Mouse (Mus musculus) brown adipose tissue, adult 24 weeks (tissue): Measurements from ENCODE around the gene Ikzf3. TPM values are rescaled to one million over a fixed set of nuclear protein-coding genes. Genes with fewer than 3 reads are reported as not detected.

Experiments
- H3K27ac ChIP-seq: fragments of 200-500 bp; replicated peaks from 2 replicates; pipeline ENCODE4 v1.5.1; 2012; ENCODE audit warnings: low read depth, mild to moderate bottlenecking, low read length
- H3K4me1 ChIP-seq: fragments of 200-500 bp; 2 replicates; pipeline ENCODE4 v1.6.1; 2012; ENCODE audit warnings: low read length, mixed read lengths; ENCODE audit not compliant: control insufficient read depth, insufficient read depth, insufficient read length
- H3K4me3 ChIP-seq: fragments of 200-500 bp; 2 replicates; pipeline ENCODE4 v1.5.1; 2012; ENCODE audit warnings: low read depth, mild to moderate bottlenecking, low read length, moderate library complexity; ENCODE audit not compliant: insufficient read depth
- polyA plus RNA-seq: library from polyadenylated mRNA; stranded (reverse); fragments of >200 nt; gene quantifications from 2 replicates; pipeline ENCODE4 v1.2.4, GENCODE M21; 2012; ENCODE audit not compliant: missing spikeins, insufficient read depth, insufficient read length

Gene Ikzf3
- polyA plus RNA-seq, 1 experiment = not detected

GRCm38 (mm10) chr11:98479026-98479939, 66.5 kb downstream of the Ikzf3 start:
- Histone ChIP-seq H3K4me3 (no peak overlapping the region), H3K27ac (no peak overlapping the region), H3K4me1 (no peaks in the 10 kb centered on the region)

GRCm38 (mm10) chr11:98477011-98477701, 68.7 kb downstream of the Ikzf3 start:
- H3K4me1 ChIP-seq = no peaks in the 10 kb centered on the region
- H3K27ac ChIP-seq = no peak overlapping the region
- H3K4me3 ChIP-seq = no peak overlapping the region

GRCm38 (mm10) chr11:98476434-98476807, 69.4 kb downstream of the Ikzf3 start:
- no peaks in the 10 kb centered on the region for H3K4me1 ChIP-seq
- no peak overlapping the region for H3K27ac ChIP-seq
- H3K4me3 ChIP-seq = no peak overlapping the region

GRCm38 (mm10) chr11:98475630-98476433, 70.0 kb downstream of the Ikzf3 start:
- Histone ChIP-seq H3K4me1 (no peaks in the 10 kb centered on the region), H3K4me3 (no peak overlapping the region), H3K27ac (no peak overlapping the region)

- H3K4me3 ChIP-seq = no peak overlapping the region
- H3K4me1 ChIP-seq = no peaks in the 10 kb centered on the region
- no peak overlapping the region for H3K27ac ChIP-seq
Observed at GRCm38 (mm10) chr11:98474967-98475366, 70.9 kb downstream of the Ikzf3 start.

GRCm38 (mm10) chr11:98473916-98474479, 71.8 kb downstream of the Ikzf3 start:
- Histone ChIP-seq H3K4me3 (no peak overlapping the region), H3K27ac (no peak overlapping the region), H3K4me1 (no peaks in the 10 kb centered on the region)

GRCm38 (mm10) chr11:98472696-98473095, 73.1 kb downstream of the Ikzf3 start:
- H3K27ac ChIP-seq = no peak overlapping the region

GRCm38 (mm10) chr11:98470795-98471194, 75.0 kb downstream of the Ikzf3 start:
- Histone ChIP-seq H3K4me3 (no peak overlapping the region), H3K27ac (no peak overlapping the region), H3K4me1 (no peaks in the 10 kb centered on the region)

More at GRCm38 (mm10) chr11:98472696-98473095, 73.1 kb downstream of the Ikzf3 start:
- Histone ChIP-seq H3K4me1 (no peaks in the 10 kb centered on the region), H3K4me3 (no peak overlapping the region)

- Histone ChIP-seq H3K27ac (no peak overlapping the region), H3K4me1 (no peaks in the 10 kb centered on the region), H3K4me3 (no peak overlapping the region)
Observed at GRCm38 (mm10) chr11:98469761-98470714, 75.8 kb downstream of the Ikzf3 start.

GRCm38 (mm10) chr11:98464516-98464915, 81.3 kb downstream of the Ikzf3 start:
- no peaks in the 10 kb centered on the region for H3K4me1 ChIP-seq
- no peak overlapping the region for H3K4me3 ChIP-seq
- no peak overlapping the region for H3K27ac ChIP-seq

- no peaks in the 10 kb centered on the region for H3K4me1 ChIP-seq
- H3K4me3 ChIP-seq = no peak overlapping the region
- H3K27ac ChIP-seq = no peak overlapping the region
Observed at GRCm38 (mm10) chr11:98463911-98464310, 81.9 kb downstream of the Ikzf3 start.

GRCm38 (mm10) chr11:98462255-98462654, 83.6 kb downstream of the Ikzf3 start:
- no peak overlapping the region for H3K27ac ChIP-seq
- H3K4me3 ChIP-seq = no peak overlapping the region
- no peaks in the 10 kb centered on the region for H3K4me1 ChIP-seq

GRCm38 (mm10) chr11:98461109-98461720, 84.6 kb downstream of the Ikzf3 start:
- no peak overlapping the region for H3K4me3 ChIP-seq
- no peak overlapping the region for H3K27ac ChIP-seq
- H3K4me1 ChIP-seq = no peaks in the 10 kb centered on the region

GRCm38 (mm10) chr11:98459860-98460259, 86.0 kb downstream of the Ikzf3 start:
- no peaks in the 10 kb centered on the region for H3K4me1 ChIP-seq
- H3K4me3 ChIP-seq = no peak overlapping the region
- no peak overlapping the region for H3K27ac ChIP-seq
